Mouse (Mus musculus) heart, postnatal 0 days (tissue): ENCODE results near the gene Sbno1. TPM values are rescaled to one million over a fixed set of nuclear protein-coding genes. Genes with fewer than 3 reads are reported as not detected.

Experiments used
- ATAC-seq: fragments of 200-750 bp; cut with Nextera tagmentation; 2 replicates; pipeline ENCODE4 v1.8.0; 2017; ENCODE audit warnings: low read depth, moderate number of reproducible peaks, moderate library complexity; ENCODE audit not compliant: insufficient read depth
- DNase-seq: peaks from one replicate; pipeline ENCODE4 v3.0.0-alpha.2; 2016; ENCODE audit warnings: low spot score
- H3K27ac ChIP-seq: fragments of 300-500 bp; sonication (generic); 2 replicates; pipeline ENCODE4 v1.5.1; 2014; ENCODE audit warnings: low read depth, mild to moderate bottlenecking
- H3K27me3 ChIP-seq: fragments of 300-500 bp; sonication (generic); 2 replicates; pipeline ENCODE4 v1.6.1; 2014; ENCODE audit warnings: low read length, mixed read lengths; ENCODE audit not compliant: control insufficient read depth, insufficient read depth
- H3K36me3 ChIP-seq: fragments of 300-500 bp; sonication (generic); replicated peaks from 2 replicates; pipeline ENCODE4 v1.6.1; 2014; ENCODE audit warnings: low read length, mixed read lengths; ENCODE audit not compliant: control insufficient read depth, insufficient read depth
- H3K4me1 ChIP-seq: fragments of 300-500 bp; sonication (generic); 2 replicates; pipeline ENCODE4 v1.6.1; 2014; ENCODE audit warnings: antibody characterized with exemption; ENCODE audit not compliant: control insufficient read depth, insufficient read depth
- H3K4me2 ChIP-seq: fragments of 300-500 bp; sonication (generic); 2 replicates; pipeline ENCODE4 v1.6.1; 2014; ENCODE audit warnings: low read depth, mild to moderate bottlenecking, low read length, moderate library complexity
- H3K4me3 ChIP-seq: fragments of 300-500 bp; sonication (generic); 2 replicates; pipeline ENCODE4 v1.5.1; 2014; ENCODE audit warnings: low read depth, low read length
- H3K9ac ChIP-seq: fragments of 300-500 bp; sonication (generic); replicated peaks from 2 replicates; pipeline ENCODE4 v1.6.1; 2014; ENCODE audit warnings: low read depth, low read length, mixed read lengths
- H3K9me3 ChIP-seq: fragments of 300-500 bp; sonication (generic); replicated peaks from 2 replicates; pipeline ENCODE4 v1.6.1; 2016; ENCODE audit warnings: low read length; ENCODE audit not compliant: control insufficient read depth
- CTCF ChIP-seq: IDR thresholded peaks from 2 replicates; pipeline ENCODE4 v1.5.1; 2016; ENCODE audit warnings: antibody characterized with exemption, control low read depth, low read depth
- EP300 ChIP-seq: IDR thresholded peaks from 2 replicates; pipeline ENCODE4 v1.6.1; 2016; ENCODE audit warnings: antibody characterized with exemption, low read depth
- WGBS: fragments of 180-500 bp; shearing (Covaris S2); extraction: QIAGEN DNeasy Blood & Tissue Kit; methylation state at CpG from one replicate; pipeline ENCODE4 v1.1.7; 2014; 5-methylcytosine and 5-hydroxymethylcytosine counted together
- polyA plus RNA-seq: library from polyadenylated mRNA; unstranded; fragments of >200 nt; fragmentation: Nextera tagmentation; extraction: Ambion mirVana; gene quantifications from 2 replicates; pipeline ENCODE4 v1.2.1, GENCODE M21; 2015
- total RNA-seq: library from RNA; depleted of rRNA; stranded (reverse); fragments of >200 nt; gene quantifications from 2 replicates; pipeline ENCODE4 v1.2.3, GENCODE M21; 2014; ENCODE audit warnings: low replicate concordance

Sbno1 gene
- total and polyA plus RNA-seq, 2 experiments from 2014 or later, result 33.8 to 52.8 TPM

DNA sequence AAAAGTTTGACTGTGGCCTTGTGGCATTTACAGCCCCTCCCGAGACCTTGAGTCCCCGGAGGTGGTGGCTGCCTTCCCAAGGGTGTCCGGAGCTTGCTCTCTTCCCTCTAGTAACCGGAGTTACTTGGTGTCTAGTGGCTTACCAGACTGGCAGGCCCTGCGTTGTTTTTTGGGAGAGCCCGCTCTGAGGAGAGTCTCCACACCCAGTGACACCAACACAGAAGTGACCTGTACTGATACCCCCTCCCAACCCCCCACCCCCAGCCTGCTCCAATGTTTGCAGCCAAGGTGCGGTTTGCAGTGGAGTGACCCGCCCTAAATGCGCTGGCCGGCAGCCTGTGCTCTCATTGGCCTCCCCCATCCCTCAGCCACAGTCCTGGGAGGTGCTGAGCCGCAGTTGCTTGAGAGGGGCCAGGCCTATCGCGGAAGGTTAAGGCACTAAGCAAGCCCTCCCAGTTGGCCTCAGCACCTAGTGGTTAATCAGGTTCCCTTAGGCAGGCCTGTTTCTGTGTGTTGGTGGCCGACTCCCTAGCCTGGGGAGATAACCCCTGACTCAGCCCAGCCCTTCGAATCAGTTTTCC, 20.6 kb upstream of the Sbno1 start:
- H3K27me3 ChIP-seq, result no peaks in the 10 kb centered on the region
- H3K4me1 ChIP-seq, result peaks cover 21% of the 10 kb centered on the region
- WGBS, result 2% methylated on average over 15 of the region's 15 CpGs
- peak overlapping the region; percentile 94 for H3K9ac ChIP-seq
- H3K9me3 ChIP-seq, result no peaks in the 10 kb centered on the region
- H3K4me3 ChIP-seq, result peak overlapping the region; percentile 91
- peak overlapping the region; percentile 99 for H3K4me2 ChIP-seq
- peaks cover 42% of the 10 kb centered on the region for H3K36me3 ChIP-seq
- H3K27ac ChIP-seq, result peak overlapping the region; percentile 92
- TF ChIP-seq EP300 (no peak), CTCF (peak; percentile 18)
- ATAC-seq, result peak; percentile 72
- peak; percentile 85 for DNase-seq

- ATAC-seq, result peak; percentile 40; the same call in 1 of the 2 replicates
- peak overlapping the region; percentile 94 for H3K9ac ChIP-seq
- H3K4me2 ChIP-seq, result peak overlapping the region; percentile 99
- under 1% methylated on average over 37 of the region's 77 CpGs for WGBS
- H3K27ac ChIP-seq, result peak overlapping the region; percentile 92
- H3K36me3 ChIP-seq, result peaks cover 36% of the 10 kb centered on the region
- TF ChIP-seq CTCF (no peak), EP300 (0 out of 2 replicates have a peak, but pooled peaks have one; percentile 25)
- DNase-seq, result no peak
- peaks cover 24% of the 10 kb centered on the region for H3K4me1 ChIP-seq
- H3K9me3 ChIP-seq, result no peaks in the 10 kb centered on the region
- peak overlapping the region; percentile 91 for H3K4me3 ChIP-seq
- no peaks in the 10 kb centered on the region for H3K27me3 ChIP-seq
These were observed 20.0 kb upstream of the Sbno1 start for GRCm38 (mm10) chr5:124445621-124446293.

GRCm38 (mm10) chr5:124444661-124445561, 19.1 kb upstream of the Sbno1 start:
- Histone ChIP-seq H3K27me3 (no peaks in the 10 kb centered on the region), H3K36me3 (peaks cover 28% of the 10 kb centered on the region), H3K4me1 (peaks cover 26% of the 10 kb centered on the region), H3K9ac (peak overlapping the region; percentile 94), H3K4me2 (peak overlapping the region; percentile 99), H3K9me3 (no peaks in the 10 kb centered on the region), H3K27ac (peak overlapping the region; percentile 92), H3K4me3 (peak overlapping the region; percentile 91)
- WGBS, result 1% methylated on average over 50 of the region's 66 CpGs
- DNase-seq (peak; percentile 64), ATAC-seq (peak; percentile 82)
- no peak for TF ChIP-seq CTCF
- no peak for TF ChIP-seq EP300

- H3K27ac ChIP-seq, result peak overlapping the region; percentile 92; the same call in 1 of the 2 replicates
These were observed 18.4 kb upstream of the Sbno1 start for GRCm38 (mm10) chr5:124444208-124444607.

GRCm38 (mm10) chr5:124442628-124443027, 16.8 kb upstream of the Sbno1 start:
- WGBS, result 60% methylated on average over 2 of the region's 2 CpGs
- H3K9me3 ChIP-seq, result no peaks in the 10 kb centered on the region
- H3K36me3 ChIP-seq, result peaks cover 5% of the 10 kb centered on the region; the same call in 1 of the 2 replicates
- H3K9ac ChIP-seq, result no peak overlapping the region
- H3K27ac ChIP-seq, result no peak overlapping the region
- H3K4me2 ChIP-seq, result no peak overlapping the region
- DNase-seq (no peak), ATAC-seq (no peak)
- H3K4me3 ChIP-seq, result no peak overlapping the region
- TF ChIP-seq CTCF (no peak), EP300 (no peak)
- no peaks in the 10 kb centered on the region for H3K27me3 ChIP-seq
- H3K4me1 ChIP-seq, result peaks cover 26% of the 10 kb centered on the region

More at GRCm38 (mm10) chr5:124444208-124444607, 18.4 kb upstream of the Sbno1 start:
- 70% methylated on average over 3 of the region's 3 CpGs for WGBS
- Histone ChIP-seq H3K4me3 (no peak overlapping the region), H3K9ac (peak overlapping the region; percentile 94; the same call in 1 of the 2 replicates), H3K9me3 (no peaks in the 10 kb centered on the region), H3K4me1 (peaks cover 26% of the 10 kb centered on the region), H3K4me2 (no peak overlapping the region), H3K36me3 (peaks cover 21% of the 10 kb centered on the region), H3K27me3 (no peaks in the 10 kb centered on the region)
- no peak for TF ChIP-seq CTCF
- TF ChIP-seq EP300, result no peak
- DNase-seq (no peak), ATAC-seq (no peak)
